Mouse (Mus musculus) forebrain, embryonic 15.5 days (tissue): Measurements from ENCODE around the gene 4930442H23Rik. TPM values are rescaled to one million over a fixed set of nuclear protein-coding genes. Genes with fewer than 3 reads are reported as not detected.
A peak's percentile ranks its signal among the peaks of the same experiment; 100 is the strongest.

Experiments
- ATAC-seq: fragments of 200-750 bp; cut with Nextera tagmentation; replicated peaks from 2 replicates; pipeline ENCODE4 v1.8.0; 2017; ENCODE audit warnings: mild to moderate bottlenecking, moderate TSS enrichment, moderate library complexity
- H3K27ac ChIP-seq: fragments of 300-500 bp; sonication (generic); replicated peaks from 2 replicates; pipeline ENCODE4 v1.5.1; 2015; ENCODE audit warnings: mild to moderate bottlenecking, inconsistent platforms
- H3K27me3 ChIP-seq: fragments of 300-500 bp; sonication (generic); 2 replicates; pipeline ENCODE4 v1.6.1; 2015; ENCODE audit warnings: inconsistent platforms
- H3K36me3 ChIP-seq: fragments of 300-500 bp; sonication (generic); 2 replicates; pipeline ENCODE4 v1.6.1; 2015; ENCODE audit warnings: mild to moderate bottlenecking, inconsistent platforms
- H3K4me1 ChIP-seq: fragments of 300-500 bp; sonication (generic); 2 replicates; pipeline ENCODE4 v1.6.1; 2015; ENCODE audit warnings: inconsistent platforms
- H3K4me2 ChIP-seq: fragments of 300-500 bp; sonication (generic); replicated peaks from 2 replicates; pipeline ENCODE4 v1.6.1; 2015; ENCODE audit warnings: mild to moderate bottlenecking, inconsistent platforms
- H3K4me3 ChIP-seq: fragments of 300-500 bp; sonication (generic); 2 replicates; pipeline ENCODE4 v1.5.1; 2015; ENCODE audit warnings: mild to moderate bottlenecking, inconsistent platforms
- H3K9ac ChIP-seq: fragments of 300-500 bp; sonication (generic); replicated peaks from 2 replicates; pipeline ENCODE4 v1.6.1; 2015; ENCODE audit warnings: mild to moderate bottlenecking, inconsistent platforms
- H3K9me3 ChIP-seq: fragments of 300-500 bp; sonication (generic); 2 replicates; pipeline ENCODE4 v1.6.1; 2016; ENCODE audit warnings: inconsistent platforms
- WGBS: fragments of 180-500 bp; shearing (Covaris S2); methylation state at CpG from one replicate; pipeline ENCODE4 v1.1.7; 2015; ENCODE audit warnings: mixed read lengths; 5-methylcytosine and 5-hydroxymethylcytosine counted together
- polyA plus RNA-seq: library from polyadenylated mRNA; unstranded; fragments of >200 nt; fragmentation: Nextera tagmentation; extraction: Ambion mirVana; gene quantifications from 2 replicates; pipeline ENCODE4 v1.2.1, GENCODE M21; 2015

The 4930442H23Rik gene
- polyA plus RNA-seq, 1 experiment from 2014 or later = 0.14 TPM

GRCm38 (mm10) chr10:81216260-81216659 lies 32.6 kb upstream of the 4930442H23Rik start:
- 92% methylated on average over 6 of the region's 6 CpGs for WGBS
- Histone ChIP-seq H3K4me3 (no peak overlapping the region), H3K36me3 (peaks cover 80% of the 10 kb centered on the region), H3K9me3 (peaks cover 6% of the 10 kb centered on the region; the same call in 1 of the 2 replicates), H3K27me3 (no peaks in the 10 kb centered on the region), H3K4me1 (no peaks in the 10 kb centered on the region), H3K4me2 (no peak overlapping the region), H3K27ac (no peak overlapping the region), H3K9ac (no peak overlapping the region)
- ATAC-seq = no peak

DNA sequence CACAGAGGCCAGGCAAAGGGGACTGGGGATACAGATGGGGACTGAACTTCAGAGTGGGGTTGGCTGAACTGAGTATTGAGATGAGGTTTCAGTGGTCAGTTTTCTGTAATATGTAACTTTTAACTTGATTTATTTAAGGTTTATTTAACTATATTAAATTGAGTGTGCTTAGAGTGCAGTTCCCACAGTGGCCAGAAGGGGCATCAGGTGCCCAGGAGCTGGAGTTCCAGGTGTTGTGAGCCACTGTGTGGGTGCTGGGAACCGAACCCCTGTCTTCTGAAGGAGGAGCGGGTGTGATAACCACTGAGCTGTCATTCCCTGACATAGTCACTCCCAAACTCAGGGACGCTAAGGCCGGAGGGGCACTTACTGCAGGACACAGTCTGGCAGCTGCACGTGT lies 26.5 kb upstream of the 4930442H23Rik start:
- Histone ChIP-seq H3K4me1 (no peaks in the 10 kb centered on the region), H3K4me2 (no peak overlapping the region), H3K27ac (no peak overlapping the region), H3K27me3 (no peaks in the 10 kb centered on the region), H3K36me3 (peaks cover 89% of the 10 kb centered on the region), H3K9ac (no peak overlapping the region), H3K4me3 (no peak overlapping the region), H3K9me3 (peaks cover 6% of the 10 kb centered on the region; the same call in 1 of the 2 replicates)
- WGBS = 97% methylated on average over 5 of the region's 5 CpGs
- ATAC-seq = no peak

- Histone ChIP-seq H3K27ac (0 out of 2 replicates have a peak overlapping the region, but pooled peaks have one; percentile 14), H3K4me2 (no peak overlapping the region), H3K36me3 (peaks cover 40% of the 10 kb centered on the region), H3K27me3 (no peaks in the 10 kb centered on the region; the same call in 1 of the 2 replicates), H3K9ac (no peak overlapping the region), H3K4me1 (no peaks in the 10 kb centered on the region), H3K9me3 (no peaks in the 10 kb centered on the region), H3K4me3 (no peak overlapping the region)
- ATAC-seq = 0 out of 2 replicates have a peak, but pooled peaks have one; percentile 15
- 71% methylated on average over 4 of the region's 4 CpGs for WGBS
Observed at GRCm38 (mm10) chr10:81204137-81204536, 20.5 kb upstream of the 4930442H23Rik start.

DNA sequence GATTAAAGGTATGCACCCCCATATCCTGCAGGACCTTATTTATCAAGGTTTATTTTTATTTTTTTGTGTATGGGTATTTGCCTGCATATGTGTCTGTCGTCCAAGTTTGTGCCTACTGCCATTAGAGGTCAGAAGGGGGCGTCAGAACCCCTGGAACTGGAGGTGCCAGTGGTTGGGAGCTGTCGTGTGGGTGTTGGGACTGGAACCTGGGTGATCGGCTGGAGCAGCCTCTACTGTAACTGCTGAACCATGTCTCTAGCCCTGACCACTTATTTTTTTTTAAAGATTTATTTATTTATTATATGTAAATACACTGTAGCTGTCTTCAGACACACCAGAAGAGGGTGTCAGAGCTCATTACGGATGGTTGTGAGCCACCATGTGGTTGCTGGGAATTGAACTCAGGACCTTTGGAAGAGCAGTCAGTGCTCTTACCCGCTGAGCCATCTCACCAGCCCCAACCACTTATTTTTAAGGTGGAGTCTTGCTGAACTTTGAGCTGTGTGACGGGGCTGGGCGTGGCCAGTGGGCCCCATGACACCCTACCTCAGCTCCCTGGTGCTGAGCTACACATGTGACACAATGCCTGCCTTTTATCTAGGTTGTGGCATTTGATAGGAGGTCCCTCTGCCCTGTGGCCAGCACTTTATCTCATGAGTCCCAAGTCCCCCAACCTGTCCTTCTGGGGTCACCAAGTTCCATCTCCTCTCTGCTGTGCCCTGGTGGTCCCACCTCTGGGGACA lies 19.5 kb upstream of the 4930442H23Rik start:
- H3K27me3 ChIP-seq = no peaks in the 10 kb centered on the region; the same call in 1 of the 2 replicates
- no peak overlapping the region for H3K27ac ChIP-seq
- H3K4me3 ChIP-seq = no peak overlapping the region
- WGBS = 76% methylated on average over 8 of the region's 8 CpGs
- H3K36me3 ChIP-seq = peaks cover 32% of the 10 kb centered on the region
- no peaks in the 10 kb centered on the region for H3K4me1 ChIP-seq
- no peak overlapping the region for H3K9ac ChIP-seq
- no peaks in the 10 kb centered on the region for H3K9me3 ChIP-seq
- ATAC-seq = no peak
- no peak overlapping the region for H3K4me2 ChIP-seq

DNA sequence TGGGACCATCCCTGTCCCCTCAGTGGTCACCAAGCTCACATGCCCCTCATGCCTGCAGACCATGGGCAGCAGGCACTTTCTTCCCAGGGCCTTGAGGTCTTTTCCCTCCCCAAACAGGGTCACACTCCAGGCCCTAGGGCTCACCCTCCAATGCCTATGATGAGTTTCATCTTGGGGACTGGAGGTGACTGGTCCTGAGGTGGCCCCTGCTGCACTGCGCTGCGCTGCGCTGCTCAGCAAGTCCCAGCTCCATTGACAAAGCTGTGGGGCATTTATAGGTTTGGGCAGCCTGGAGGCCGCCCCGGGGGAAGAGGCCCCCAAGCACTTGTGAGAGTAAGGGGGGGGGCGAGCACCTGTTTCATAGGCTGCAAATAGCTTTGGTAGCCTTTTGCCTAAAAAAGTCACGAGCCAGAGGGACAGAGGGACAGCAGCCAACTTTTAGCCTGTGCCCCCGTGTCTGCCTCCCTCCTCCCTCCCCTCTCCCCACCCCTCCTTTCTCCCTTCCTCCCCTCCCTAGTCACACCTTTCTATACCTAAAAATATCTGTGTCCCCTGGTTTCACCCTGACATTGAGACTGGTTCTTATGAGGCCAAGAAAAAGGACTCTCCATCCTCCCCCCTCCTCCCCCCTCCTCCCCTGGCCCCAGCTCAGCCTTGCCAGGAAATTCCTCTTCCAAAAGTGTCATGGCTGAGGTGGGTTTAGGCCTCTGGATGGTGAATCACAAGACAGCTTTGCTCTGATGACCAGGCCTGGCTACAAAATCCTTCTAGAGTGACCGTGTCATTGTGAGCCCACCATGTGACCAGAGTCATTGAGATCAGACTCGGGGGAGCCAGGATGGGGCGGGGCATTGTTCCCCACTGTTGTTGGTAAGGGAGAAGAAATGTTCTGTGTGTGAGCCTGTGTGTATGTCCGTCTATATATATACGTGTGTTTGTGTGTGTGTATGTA lies 18.4 kb upstream of the 4930442H23Rik start, which contains the start of gene Nmrk2:
Gene Nmrk2 (minus strand): TSS at position 245 of the 952 bp plus-strand sequence.
- Histone ChIP-seq H3K27me3 (peaks cover 4% of the 10 kb centered on the region; the same call in 1 of the 2 replicates), H3K36me3 (peaks cover 21% of the 10 kb centered on the region), H3K9me3 (no peaks in the 10 kb centered on the region), H3K27ac (no peak within 1 kb of the TSS), H3K4me1 (no peaks in the 10 kb centered on the region), H3K4me2 (no peak within 1 kb of the TSS), H3K4me3 (no peak within 1 kb of the TSS), H3K9ac (no peak within 1 kb of the TSS)
- no peak for ATAC-seq
- 56% methylated on average over 13 of the region's 13 CpGs for WGBS

GRCm38 (mm10) chr10:81200605-81201287 lies 17.1 kb upstream of the 4930442H23Rik start:
- no peak for ATAC-seq
- 80% methylated on average over 20 of the region's 20 CpGs for WGBS
- H3K36me3 ChIP-seq = peaks cover 12% of the 10 kb centered on the region
- H3K4me3 ChIP-seq = no peak overlapping the region
- H3K27me3 ChIP-seq = peaks cover 15% of the 10 kb centered on the region; the same call in 1 of the 2 replicates
- no peak overlapping the region for H3K27ac ChIP-seq
- no peak overlapping the region for H3K9ac ChIP-seq
- no peak overlapping the region for H3K4me2 ChIP-seq
- no peaks in the 10 kb centered on the region for H3K9me3 ChIP-seq
- H3K4me1 ChIP-seq = no peaks in the 10 kb centered on the region

GRCm38 (mm10) chr10:81200141-81200540 lies 16.5 kb upstream of the 4930442H23Rik start:
- H3K4me2 ChIP-seq = no peak overlapping the region
- no peak overlapping the region for H3K4me3 ChIP-seq
- peaks cover 7% of the 10 kb centered on the region for H3K36me3 ChIP-seq
- no peak overlapping the region for H3K27ac ChIP-seq
- H3K27me3 ChIP-seq = peaks cover 21% of the 10 kb centered on the region; the same call in 1 of the 2 replicates
- 88% methylated on average over 13 of the region's 13 CpGs for WGBS
- no peak overlapping the region for H3K9ac ChIP-seq
- H3K4me1 ChIP-seq = no peaks in the 10 kb centered on the region
- ATAC-seq = no peak
- H3K9me3 ChIP-seq = no peaks in the 10 kb centered on the region

DNA sequence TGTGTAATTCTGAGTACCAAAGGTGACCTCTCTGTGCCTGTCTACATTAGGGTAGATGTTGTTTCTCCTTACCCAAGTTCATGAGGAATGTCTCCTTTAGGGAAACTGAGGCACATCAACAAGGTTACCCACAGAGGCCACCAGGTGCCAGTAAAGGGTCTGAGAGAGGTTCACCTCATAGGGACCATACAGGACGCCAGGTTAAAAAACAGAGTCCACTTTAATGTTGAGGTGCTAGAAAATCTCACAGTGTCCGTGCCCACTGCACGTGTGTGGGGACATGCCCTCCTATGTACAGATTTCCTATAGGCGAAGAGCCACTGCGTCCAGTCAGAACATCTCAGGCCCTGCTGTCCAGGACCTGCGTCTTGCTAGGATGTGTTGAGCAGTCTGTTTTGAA lies 15.3 kb upstream of the 4930442H23Rik start:
- WGBS = 86% methylated on average over 6 of the region's 6 CpGs

DNA sequence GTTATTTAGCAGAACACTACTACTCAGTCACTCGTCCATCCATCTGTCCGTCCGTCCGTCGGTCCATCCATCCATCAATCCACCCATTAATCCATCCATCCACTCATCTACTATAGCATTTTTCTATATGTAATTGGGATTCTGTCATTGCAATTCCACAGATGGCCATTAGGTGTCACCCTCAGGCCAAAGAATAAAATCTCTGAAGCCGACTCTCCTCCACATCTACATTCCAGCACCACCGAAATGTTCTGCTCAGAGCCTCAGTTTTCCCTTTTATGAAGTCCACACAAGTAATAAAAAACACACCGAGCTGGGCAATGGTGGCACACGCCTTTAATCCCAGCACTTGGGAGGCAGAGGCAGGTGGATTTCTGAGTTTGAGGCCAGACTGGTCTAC lies 14.6 kb upstream of the 4930442H23Rik start:
- ATAC-seq = no peak

More for the DNA sequence above, 15.3 kb upstream of the 4930442H23Rik start:
- Histone ChIP-seq H3K36me3 (no peaks in the 10 kb centered on the region), H3K27me3 (peaks cover 33% of the 10 kb centered on the region; the same call in 1 of the 2 replicates), H3K9ac (no peak overlapping the region), H3K27ac (no peak overlapping the region), H3K4me1 (0 out of 2 replicates have a peak, but pooled peaks cover 3% of the 10 kb centered on the region), H3K9me3 (no peaks in the 10 kb centered on the region), H3K4me2 (no peak overlapping the region), H3K4me3 (no peak overlapping the region)
- ATAC-seq = no peak

DNA sequence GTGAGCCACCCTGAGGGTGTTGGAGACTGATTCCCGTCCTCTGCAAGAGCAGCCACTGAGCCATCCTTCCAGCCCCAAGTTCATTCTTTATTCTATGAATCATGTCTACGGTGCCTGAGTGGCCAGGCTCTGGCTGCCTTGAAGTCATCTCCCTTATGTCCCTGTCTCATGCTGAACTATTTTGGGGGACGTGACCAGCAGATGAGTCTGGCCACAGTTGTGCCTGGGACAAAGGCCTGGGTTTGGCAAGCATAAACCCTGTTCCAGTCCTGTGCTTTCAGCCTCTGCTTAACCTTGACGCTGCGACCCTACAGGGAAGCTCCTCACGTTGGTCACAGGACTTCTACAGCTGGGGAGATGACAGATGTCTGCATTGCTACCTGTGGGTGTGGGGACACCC lies 13.7 kb upstream of the 4930442H23Rik start:
- Histone ChIP-seq H3K4me3 (no peak overlapping the region), H3K4me2 (no peak overlapping the region), H3K27ac (no peak overlapping the region), H3K36me3 (no peaks in the 10 kb centered on the region), H3K27me3 (peaks cover 35% of the 10 kb centered on the region; the same call in 1 of the 2 replicates), H3K9ac (no peak overlapping the region), H3K4me1 (peaks cover 12% of the 10 kb centered on the region), H3K9me3 (no peaks in the 10 kb centered on the region)
- WGBS = 52% methylated on average over 6 of the region's 6 CpGs
- no peak for ATAC-seq

More for the DNA sequence above, 14.6 kb upstream of the 4930442H23Rik start:
- no peak overlapping the region for H3K4me2 ChIP-seq
- no peak overlapping the region for H3K27ac ChIP-seq
- H3K4me3 ChIP-seq = no peak overlapping the region
- peaks cover 35% of the 10 kb centered on the region; the same call in 1 of the 2 replicates for H3K27me3 ChIP-seq
- H3K9me3 ChIP-seq = no peaks in the 10 kb centered on the region
- H3K4me1 ChIP-seq = peaks cover 6% of the 10 kb centered on the region
- H3K36me3 ChIP-seq = no peaks in the 10 kb centered on the region
- no peak overlapping the region for H3K9ac ChIP-seq
- WGBS = 3% methylated on average over 9 of the region's 9 CpGs

GRCm38 (mm10) chr10:81196470-81197065 lies 12.9 kb upstream of the 4930442H23Rik start:
- Histone ChIP-seq H3K4me2 (no peak overlapping the region), H3K27me3 (peaks cover 35% of the 10 kb centered on the region; the same call in 1 of the 2 replicates), H3K4me1 (peaks cover 18% of the 10 kb centered on the region), H3K9me3 (no peaks in the 10 kb centered on the region), H3K4me3 (no peak overlapping the region), H3K9ac (no peak overlapping the region), H3K36me3 (no peaks in the 10 kb centered on the region), H3K27ac (no peak overlapping the region)
- no peak for ATAC-seq
- WGBS = 71% methylated on average over 11 of the region's 11 CpGs
